Mouse (Mus musculus): ENCODE data around the gene AC131692.1. TPM values are rescaled to one million over a fixed set of nuclear protein-coding genes. Genes with fewer than 3 reads are reported as not detected.
"Not testable (repeated sequence)": the region's sequence is repeated elsewhere in the genome, so short reads cannot be mapped to it uniquely, and the experiment has no call there.

Gene AC131692.1
- polyA plus RNA-seq, 1 experiment from 2014 or later = 0.23 TPM

GRCm38 (mm10) chr19:6118677-6119185 lies 24.5 kb downstream of the AC131692.1 start:
- Histone ChIP-seq H3K27me3 (no peaks in the 10 kb centered on the region), H3K9ac (peak overlapping the region; percentile 86; the same call in 1 of the 2 replicates), H3K9me3 (replicated peaks) (no peaks in the 10 kb centered on the region), H3K36me3 (replicated peaks) (peaks cover 78% of the 10 kb centered on the region), H3K4me3 (replicated peaks) (peak overlapping the region; percentile 80), H3K4me1 (replicated peaks) (peaks cover 45% of the 10 kb centered on the region), H3K4me2 (peak overlapping the region; percentile 94), H3K27ac (replicated peaks) (peak overlapping the region; percentile 97)
- WGBS (ENCODE audit: insufficient replicate concordance) = 3% methylated on average over 8 of the region's 8 CpGs
- no peak for ATAC-seq (ENCODE audit: insufficient read depth)

GRCm38 (mm10) chr19:6121761-6122160 lies 27.5 kb downstream of the AC131692.1 start:
- Histone ChIP-seq H3K4me3 (replicated peaks) (peak overlapping the region; percentile 26), H3K36me3 (replicated peaks) (peaks cover 54% of the 10 kb centered on the region), H3K4me1 (replicated peaks) (peaks cover 53% of the 10 kb centered on the region), H3K9me3 (replicated peaks) (no peaks in the 10 kb centered on the region), H3K27ac (replicated peaks) (peak overlapping the region; percentile 65), H3K27me3 (no peaks in the 10 kb centered on the region), H3K9ac (0 out of 2 replicates have a peak overlapping the region, but pooled peaks have one; percentile 15), H3K4me2 (peak overlapping the region; percentile 48)
- 66% methylated on average over 19 of the region's 19 CpGs for WGBS (ENCODE audit: insufficient replicate concordance)
- 0 out of 2 replicates have a peak, but pooled peaks have one; percentile 11 for ATAC-seq (ENCODE audit: insufficient read depth)

DNA sequence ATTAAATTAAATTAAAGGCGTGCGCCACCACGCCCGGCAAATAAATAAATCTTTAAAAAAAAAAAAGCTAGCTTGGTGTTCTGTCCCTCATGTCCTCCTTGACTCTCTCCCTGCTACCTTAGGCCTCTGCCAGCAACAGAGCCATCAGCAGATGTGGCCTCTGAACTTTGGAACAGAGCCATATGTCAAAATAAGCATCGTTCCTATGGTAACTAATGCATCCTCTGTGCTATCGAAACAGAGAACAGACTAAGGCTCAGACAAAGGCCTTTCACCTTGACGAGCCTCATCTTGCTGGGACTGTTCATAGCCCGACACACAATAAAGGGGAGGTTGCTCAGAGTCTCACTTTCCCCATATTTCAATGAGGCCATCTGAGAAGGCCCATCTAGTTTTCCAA lies 29.1 kb downstream of the AC131692.1 start:
- Histone ChIP-seq H3K9me3 (replicated peaks) (no peaks in the 10 kb centered on the region), H3K27ac (replicated peaks) (no peak overlapping the region)
- no peak for ATAC-seq (ENCODE audit: insufficient read depth)

DNA sequence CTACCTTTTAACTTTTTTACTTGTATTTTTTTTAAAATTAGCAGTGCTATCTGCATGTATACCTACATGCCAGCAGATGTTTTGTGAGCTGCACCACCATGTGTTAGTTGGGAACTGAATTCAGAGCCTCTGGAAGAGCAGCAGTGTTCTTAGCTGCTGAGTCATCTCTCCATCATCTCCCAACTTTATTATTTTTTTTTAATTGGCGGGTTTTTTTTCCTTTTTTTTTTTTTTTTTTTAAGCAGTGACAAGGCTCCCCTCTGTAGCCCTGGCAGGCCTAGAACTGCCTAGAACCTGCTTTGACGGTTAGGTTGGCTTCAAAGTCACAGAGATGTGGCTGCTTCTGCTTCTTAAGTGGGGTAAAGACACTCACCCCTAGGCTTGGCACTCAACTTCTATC lies 30.7 kb downstream of the AC131692.1 start:
- peaks cover 58% of the 10 kb centered on the region for H3K4me1 ChIP-seq (replicated peaks)
- 0 out of 2 replicates have a peak overlapping the region, but pooled peaks have one; percentile 29 for H3K27ac ChIP-seq (replicated peaks)
- ATAC-seq (ENCODE audit: insufficient read depth) = no peak

More for the DNA sequence above, 29.1 kb downstream of the AC131692.1 start:
- Histone ChIP-seq H3K4me3 (replicated peaks) (no peak overlapping the region), H3K4me1 (replicated peaks) (peaks cover 56% of the 10 kb centered on the region), H3K36me3 (replicated peaks) (peaks cover 51% of the 10 kb centered on the region), H3K4me2 (no peak overlapping the region), H3K27me3 (no peaks in the 10 kb centered on the region), H3K9ac (no peak overlapping the region)
- 81% methylated on average over 8 of the region's 8 CpGs for WGBS (ENCODE audit: insufficient replicate concordance)

DNA sequence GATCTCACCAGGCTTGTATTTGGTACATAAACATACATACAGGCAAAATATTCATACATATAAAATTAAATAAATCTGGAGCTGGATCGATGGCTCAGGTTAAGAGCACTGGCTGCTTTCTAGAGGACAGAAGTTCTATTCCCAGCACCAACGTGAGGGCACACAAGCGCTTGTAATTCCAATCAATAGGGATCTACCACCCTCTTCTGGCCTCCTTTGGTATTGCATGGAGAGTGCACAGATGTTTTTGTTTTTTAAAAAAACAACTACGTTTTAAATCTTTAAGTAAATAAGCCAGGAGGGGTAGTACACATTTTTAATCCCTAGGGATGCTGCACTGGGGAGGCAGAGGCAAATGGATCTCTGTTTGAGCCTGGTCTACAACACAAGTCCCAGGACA lies 32.1 kb downstream of the AC131692.1 start:
- no peak for ATAC-seq (ENCODE audit: insufficient read depth)
- H3K27ac ChIP-seq (replicated peaks) = peak overlapping the region; percentile 99
- peaks cover 70% of the 10 kb centered on the region for H3K4me1 ChIP-seq (replicated peaks)
- H3K9me3 ChIP-seq (replicated peaks) = no peaks in the 10 kb centered on the region
- H3K4me3 ChIP-seq (replicated peaks) = peak overlapping the region; percentile 76
- WGBS (ENCODE audit: insufficient replicate concordance) = 18% methylated on average over 4 of the region's 4 CpGs
- H3K4me2 ChIP-seq = peak overlapping the region; percentile 86
- peak overlapping the region; percentile 49; the same call in 1 of the 2 replicates for H3K9ac ChIP-seq
- peaks cover 28% of the 10 kb centered on the region for H3K36me3 ChIP-seq (replicated peaks)
- H3K27me3 ChIP-seq = no peaks in the 10 kb centered on the region

More for the DNA sequence above, 30.7 kb downstream of the AC131692.1 start:
- Histone ChIP-seq H3K27me3 (no peaks in the 10 kb centered on the region), H3K9me3 (replicated peaks) (no peaks in the 10 kb centered on the region), H3K9ac (no peak overlapping the region), H3K36me3 (replicated peaks) (peaks cover 42% of the 10 kb centered on the region), H3K4me3 (replicated peaks) (no peak overlapping the region), H3K4me2 (no peak overlapping the region)
- 66% methylated on average over 2 of the region's 2 CpGs for WGBS (ENCODE audit: insufficient replicate concordance)

- WGBS (ENCODE audit: insufficient replicate concordance) = 59% methylated on average over 10 of the region's 10 CpGs
- Histone ChIP-seq H3K9ac (peak overlapping the region; percentile 83), H3K4me2 (peak overlapping the region; percentile 86), H3K36me3 (replicated peaks) (peaks cover 21% of the 10 kb centered on the region), H3K9me3 (replicated peaks) (no peaks in the 10 kb centered on the region), H3K27me3 (no peaks in the 10 kb centered on the region), H3K27ac (replicated peaks) (peak overlapping the region; percentile 99), H3K4me3 (replicated peaks) (peak overlapping the region; percentile 76), H3K4me1 (replicated peaks) (peaks cover 72% of the 10 kb centered on the region)
- no peak for ATAC-seq (ENCODE audit: insufficient read depth)
Observed at GRCm38 (mm10) chr19:6126789-6127580, 32.8 kb downstream of the AC131692.1 start.

- WGBS (ENCODE audit: insufficient replicate concordance) = under 1% methylated on average over 32 of the region's 32 CpGs
- peak within 1 kb of the TSS; percentile 83 for H3K9ac ChIP-seq
- peaks cover 12% of the 10 kb centered on the region for H3K36me3 ChIP-seq (replicated peaks)
- H3K4me1 ChIP-seq (replicated peaks) = peaks cover 77% of the 10 kb centered on the region
- peak; percentile 84 for ATAC-seq (ENCODE audit: insufficient read depth)
- peak within 1 kb of the TSS; percentile 99 for H3K27ac ChIP-seq (replicated peaks)
- H3K9me3 ChIP-seq (replicated peaks) = no peaks in the 10 kb centered on the region
- H3K4me2 ChIP-seq = peak within 1 kb of the TSS; percentile 86
- H3K4me3 ChIP-seq (replicated peaks) = peak within 1 kb of the TSS; percentile 76
- H3K27me3 ChIP-seq = no peaks in the 10 kb centered on the region
Observed at GRCm38 (mm10) chr19:6127760-6128341, 33.6 kb downstream of the AC131692.1 start, which contains the start of gene Snx15. Snx15 (minus strand) TSS chr19:6128304.

GRCm38 (mm10) chr19:6130414-6131128 lies 36.4 kb downstream of the AC131692.1 start:
- 52% methylated on average over 7 of the region's 7 CpGs for WGBS (ENCODE audit: insufficient replicate concordance)
- Histone ChIP-seq H3K27ac (replicated peaks) (peak overlapping the region; percentile 93), H3K4me3 (replicated peaks) (peak overlapping the region; percentile 47), H3K9ac (0 out of 2 replicates have a peak overlapping the region, but pooled peaks have one; percentile 52), H3K4me1 (replicated peaks) (peaks cover 89% of the 10 kb centered on the region), H3K4me2 (peak overlapping the region; percentile 69)
- not testable (repeated sequence) for H3K36me3 ChIP-seq (replicated peaks); ATAC-seq (ENCODE audit: insufficient read depth); H3K9me3 ChIP-seq (replicated peaks); H3K27me3 ChIP-seq

DNA sequence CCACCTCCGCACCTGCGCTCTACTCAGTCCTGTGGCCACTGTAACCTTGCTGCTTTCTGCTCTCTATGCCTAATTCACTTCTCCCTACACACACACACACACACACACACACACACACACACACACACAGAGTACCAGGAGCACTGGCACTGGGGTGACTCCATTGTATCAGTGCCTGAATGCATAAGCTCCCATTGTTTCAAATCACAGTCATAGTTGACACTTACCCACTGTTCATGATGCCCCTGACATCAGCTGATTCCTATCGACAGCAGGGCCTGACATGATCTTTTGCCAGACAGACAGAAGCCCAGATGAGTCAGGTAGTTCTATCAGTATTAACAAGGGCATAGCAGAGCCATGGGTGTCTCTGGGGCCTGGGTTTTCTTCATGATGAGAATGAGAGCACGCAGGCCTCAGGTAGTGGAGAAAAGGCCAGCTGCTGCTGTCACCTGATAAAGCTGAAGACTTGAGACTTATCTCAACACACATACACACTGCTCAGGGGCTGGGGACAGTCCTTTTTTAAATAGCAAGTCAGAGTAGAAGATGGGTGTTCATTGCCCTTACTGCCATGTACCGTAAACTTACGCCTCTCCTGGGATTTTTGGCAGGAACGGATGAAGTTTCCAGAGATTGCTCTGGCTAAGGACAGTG lies 38.1 kb downstream of the AC131692.1 start:
- H3K9ac ChIP-seq = peak overlapping the region; percentile 56
- ATAC-seq (ENCODE audit: insufficient read depth) = peak; percentile 80

GRCm38 (mm10) chr19:6133197-6133596 lies 39.0 kb downstream of the AC131692.1 start:
- H3K9me3 ChIP-seq (replicated peaks); H3K27me3 ChIP-seq; H3K36me3 ChIP-seq (replicated peaks): not testable (repeated sequence)
- Histone ChIP-seq H3K27ac (replicated peaks) (peak overlapping the region; percentile 93), H3K4me2 (peak overlapping the region; percentile 69), H3K4me1 (replicated peaks) (peaks cover 67% of the 10 kb centered on the region), H3K9ac (peak overlapping the region; percentile 56; the same call in 1 of the 2 replicates), H3K4me3 (replicated peaks) (peak overlapping the region; percentile 47)
- 23% methylated on average over 1 of the region's 1 CpGs for WGBS (ENCODE audit: insufficient replicate concordance)
- peak; percentile 56 for ATAC-seq (ENCODE audit: insufficient read depth)

More for the DNA sequence above, 38.1 kb downstream of the AC131692.1 start:
- peak overlapping the region; percentile 47 for H3K4me3 ChIP-seq (replicated peaks)
- peaks cover 74% of the 10 kb centered on the region for H3K4me1 ChIP-seq (replicated peaks)
- peak overlapping the region; percentile 69 for H3K4me2 ChIP-seq
- no peaks in the 10 kb centered on the region for H3K27me3 ChIP-seq
- 45% methylated on average over 7 of the region's 7 CpGs for WGBS (ENCODE audit: insufficient replicate concordance)
- H3K36me3 ChIP-seq (replicated peaks) = 0 out of 2 replicates have a peak, but pooled peaks cover 8% of the 10 kb centered on the region
- no peaks in the 10 kb centered on the region for H3K9me3 ChIP-seq (replicated peaks)
- H3K27ac ChIP-seq (replicated peaks) = peak overlapping the region; percentile 93
